Mouse (Mus musculus): ENCODE measurements at regions not wholly inside any gene's neighbourhood (a gene's known extent, or its start where the extent isn't known, plus 50 kb on each side); places are given as distances from the start of the nearest gene placed in this dataset.
"Not testable (repeated sequence)": the region's sequence is repeated elsewhere in the genome, so short reads cannot be mapped to it uniquely, and the experiment has no call there.

- Histone ChIP-seq H3K27me3 (replicated peaks) (no peaks in the 10 kb centered on the region), H3K9me3 (no peaks in the 10 kb centered on the region), H3K4me3 (peak overlapping the region; percentile 31), H3K4me2 (peak overlapping the region; percentile 61), H3K9ac (peak overlapping the region; percentile 67; the same call in 1 of the 2 replicates), H3K27ac (replicated peaks) (peak overlapping the region; percentile 84), H3K36me3 (no peaks in the 10 kb centered on the region), H3K4me1 (peaks cover 3% of the 10 kb centered on the region; the same call in 1 of the 2 replicates)
- WGBS = 10% methylated on average over 12 of the region's 12 CpGs
- peak; percentile 97 for ATAC-seq (ENCODE audit: extremely low read depth, insufficient number of reproducible peaks, low FRiP score, low TSS enrichment)
Measured at GRCm38 (mm10) chr13:4771120-4772075, 162.4 kb upstream of the Akr1e1 start.

- Histone ChIP-seq H3K36me3 (no peaks in the 10 kb centered on the region), H3K27me3 (replicated peaks) (no peaks in the 10 kb centered on the region), H3K4me1 (no peaks in the 10 kb centered on the region), H3K4me2 (no peak overlapping the region), H3K27ac (replicated peaks) (no peak overlapping the region), H3K4me3 (no peak overlapping the region), H3K9ac (no peak overlapping the region), H3K9me3 (no peaks in the 10 kb centered on the region)
- 53% methylated on average over 3 of the region's 3 CpGs for WGBS
- no peak for ATAC-seq (ENCODE audit: extremely low read depth, insufficient number of reproducible peaks, low FRiP score, low TSS enrichment)
Measured at GRCm38 (mm10) chr13:4759965-4760364, 151.0 kb upstream of the Akr1e1 start.

- H3K36me3 ChIP-seq = no peaks in the 10 kb centered on the region
- H3K27me3 ChIP-seq (replicated peaks) = no peaks in the 10 kb centered on the region
- H3K4me1 ChIP-seq = no peaks in the 10 kb centered on the region
- no peak overlapping the region for H3K9ac ChIP-seq
- H3K27ac ChIP-seq (replicated peaks) = no peak overlapping the region
- no peak for ATAC-seq (ENCODE audit: extremely low read depth, insufficient number of reproducible peaks, low FRiP score, low TSS enrichment)
- no peak overlapping the region for H3K4me2 ChIP-seq
- no peak overlapping the region for H3K4me3 ChIP-seq
- H3K9me3 ChIP-seq = no peaks in the 10 kb centered on the region
Measured at GRCm38 (mm10) chr13:4756529-4756928, 147.6 kb upstream of the Akr1e1 start.

- ATAC-seq (ENCODE audit: extremely low read depth, insufficient number of reproducible peaks, low FRiP score, low TSS enrichment) = no peak
- H3K4me1 ChIP-seq = no peaks in the 10 kb centered on the region
- H3K4me3 ChIP-seq = no peak overlapping the region
- H3K27ac ChIP-seq (replicated peaks) = no peak overlapping the region
- H3K27me3 ChIP-seq (replicated peaks) = no peaks in the 10 kb centered on the region
- H3K36me3 ChIP-seq = no peaks in the 10 kb centered on the region
- 63% methylated on average over 2 of the region's 2 CpGs for WGBS
- no peak overlapping the region for H3K4me2 ChIP-seq
- no peaks in the 10 kb centered on the region for H3K9me3 ChIP-seq
- no peak overlapping the region for H3K9ac ChIP-seq
Measured at GRCm38 (mm10) chr13:4742930-4743329, 134.0 kb upstream of the Akr1e1 start.

GRCm38 (mm10) chr13:4716299-4716698 is 107.3 kb upstream of the Akr1e1 start:
- H3K4me1 ChIP-seq; H3K4me3 ChIP-seq; H3K9ac ChIP-seq; H3K27me3 ChIP-seq (replicated peaks); ATAC-seq (ENCODE audit: extremely low read depth, insufficient number of reproducible peaks, low FRiP score, low TSS enrichment); H3K9me3 ChIP-seq; H3K36me3 ChIP-seq; H3K27ac ChIP-seq (replicated peaks); H3K4me2 ChIP-seq: not testable (repeated sequence)
- WGBS = 63% methylated on average over 2 of the region's 2 CpGs

GRCm38 (mm10) chr13:4714724-4715123 is 105.8 kb upstream of the Akr1e1 start:
- Histone ChIP-seq H3K9ac (no peak overlapping the region), H3K4me2 (no peak overlapping the region), H3K4me3 (no peak overlapping the region), H3K27ac (replicated peaks) (no peak overlapping the region), H3K27me3 (replicated peaks) (no peaks in the 10 kb centered on the region), H3K4me1 (no peaks in the 10 kb centered on the region), H3K9me3 (no peaks in the 10 kb centered on the region), H3K36me3 (no peaks in the 10 kb centered on the region)
- 81% methylated on average over 1 of the region's 1 CpGs for WGBS
- no peak for ATAC-seq (ENCODE audit: extremely low read depth, insufficient number of reproducible peaks, low FRiP score, low TSS enrichment)

- Histone ChIP-seq H3K27ac (replicated peaks) (no peak overlapping the region), H3K4me2 (no peak overlapping the region), H3K9me3 (no peaks in the 10 kb centered on the region), H3K4me1 (no peaks in the 10 kb centered on the region), H3K4me3 (no peak overlapping the region), H3K9ac (no peak overlapping the region), H3K36me3 (no peaks in the 10 kb centered on the region), H3K27me3 (replicated peaks) (no peaks in the 10 kb centered on the region)
- WGBS = 58% methylated on average over 3 of the region's 3 CpGs
- no peak for ATAC-seq (ENCODE audit: extremely low read depth, insufficient number of reproducible peaks, low FRiP score, low TSS enrichment)
Measured at GRCm38 (mm10) chr13:4712698-4713097, 103.7 kb upstream of the Akr1e1 start.

- not testable (repeated sequence) for H3K4me1 ChIP-seq; H3K9ac ChIP-seq; H3K9me3 ChIP-seq; H3K36me3 ChIP-seq; H3K4me2 ChIP-seq; H3K27me3 ChIP-seq (replicated peaks); H3K4me3 ChIP-seq; ATAC-seq (ENCODE audit: extremely low read depth, insufficient number of reproducible peaks, low FRiP score, low TSS enrichment); H3K27ac ChIP-seq (replicated peaks)
- WGBS = 51% methylated on average over 2 of the region's 2 CpGs
Measured at GRCm38 (mm10) chr13:4699591-4699990, 90.6 kb upstream of the Akr1e1 start.

GRCm38 (mm10) chr13:4666375-4667140 is 57.6 kb upstream of the Akr1e1 start:
- H3K4me3 ChIP-seq = no peak overlapping the region
- peak overlapping the region; percentile 35 for H3K4me2 ChIP-seq
- no peak overlapping the region for H3K27ac ChIP-seq (replicated peaks)
- no peaks in the 10 kb centered on the region for H3K36me3 ChIP-seq
- H3K9me3 ChIP-seq = no peaks in the 10 kb centered on the region
- ATAC-seq (ENCODE audit: extremely low read depth, insufficient number of reproducible peaks, low FRiP score, low TSS enrichment) = no peak
- 34% methylated on average over 11 of the region's 11 CpGs for WGBS
- H3K4me1 ChIP-seq = no peaks in the 10 kb centered on the region
- H3K9ac ChIP-seq = no peak overlapping the region
- H3K27me3 ChIP-seq (replicated peaks) = no peaks in the 10 kb centered on the region

- no peaks in the 10 kb centered on the region for H3K9me3 ChIP-seq
- H3K27ac ChIP-seq (replicated peaks) = no peak overlapping the region
- H3K27me3 ChIP-seq (replicated peaks) = no peaks in the 10 kb centered on the region
- no peak for ATAC-seq (ENCODE audit: extremely low read depth, insufficient number of reproducible peaks, low FRiP score, low TSS enrichment)
- no peaks in the 10 kb centered on the region for H3K4me1 ChIP-seq
- H3K4me3 ChIP-seq = no peak overlapping the region
- no peaks in the 10 kb centered on the region for H3K36me3 ChIP-seq
- H3K4me2 ChIP-seq = no peak overlapping the region
- no peak overlapping the region for H3K9ac ChIP-seq
- whole genome bisulfite sequencing = 45% methylated on average over 3 of the region's 3 CpGs
Measured at GRCm38 (mm10) chr13:4663390-4663789, 54.4 kb upstream of the Akr1e1 start.

- 36% methylated on average over 13 of the region's 13 CpGs for WGBS
- H3K4me3 ChIP-seq = no peak overlapping the region; the same call in 1 of the 2 replicates
- no peaks in the 10 kb centered on the region for H3K36me3 ChIP-seq
- H3K27me3 ChIP-seq (replicated peaks) = no peaks in the 10 kb centered on the region
- no peaks in the 10 kb centered on the region for H3K9me3 ChIP-seq
- peak overlapping the region; percentile 49 for H3K4me2 ChIP-seq
- H3K4me1 ChIP-seq = no peaks in the 10 kb centered on the region
- no peak overlapping the region for H3K9ac ChIP-seq
- no peak for ATAC-seq (ENCODE audit: extremely low read depth, insufficient number of reproducible peaks, low FRiP score, low TSS enrichment)
- no peak overlapping the region for H3K27ac ChIP-seq (replicated peaks)
Measured at GRCm38 (mm10) chr13:4662336-4663101, 53.5 kb upstream of the Akr1e1 start.
